Mouse (Mus musculus): ENCODE results near the gene Gm43064. TPM values are rescaled to one million over a fixed set of nuclear protein-coding genes. Genes with fewer than 3 reads are reported as not detected.
"Not testable (repeated sequence)": the region's sequence is repeated elsewhere in the genome, so short reads cannot be mapped to it uniquely, and the experiment has no call there.

Gene Gm43064
- total and polyA plus RNA-seq, 2 experiments from 2014 or later, result 0.35 to 3.2 TPM

- Histone ChIP-seq H3K4me1 (ENCODE audit: insufficient read depth, low read length) (no peaks in the 10 kb centered on the region), H3K27ac (ENCODE audit: low read depth, low read length) (no peak overlapping the region), H3K36me3 (ENCODE audit: insufficient read depth, low read length) (no peaks in the 10 kb centered on the region), H3K4me2 (ENCODE audit: low read depth, low read length, poor library complexity, severe bottlenecking) (no peak overlapping the region), H3K27me3 (ENCODE audit: insufficient read depth, low read length) (no peaks in the 10 kb centered on the region), H3K9ac (replicated peaks; ENCODE audit: low read length, poor library complexity, severe bottlenecking) (no peak overlapping the region), H3K9me3 (ENCODE audit: low read length) (no peaks in the 10 kb centered on the region), H3K4me3 (ENCODE audit: low read depth, low read length) (no peak overlapping the region)
- no peak for ATAC-seq (ENCODE audit: low FRiP score)
- no peak for DNase-seq (ENCODE audit: low spot score)
- WGBS, result 82% methylated on average over 10 of the region's 10 CpGs
- no peak for TF ChIP-seq CTCF (IDR thresholded peaks at IDR 0.05)
These were observed 26.6 kb downstream of the Gm43064 start for GRCm38 (mm10) chr3:103835951-103836310.

- WGBS, result 97% methylated on average over 5 of the region's 5 CpGs
- Histone ChIP-seq H3K4me2 (ENCODE audit: low read depth, low read length, poor library complexity, severe bottlenecking) (no peak overlapping the region), H3K4me3 (ENCODE audit: low read depth, low read length) (no peak overlapping the region), H3K27ac (ENCODE audit: low read depth, low read length) (no peak overlapping the region), H3K4me1 (ENCODE audit: insufficient read depth, low read length) (no peaks in the 10 kb centered on the region), H3K9ac (replicated peaks; ENCODE audit: low read length, poor library complexity, severe bottlenecking) (no peak overlapping the region), H3K9me3 (ENCODE audit: low read length) (no peaks in the 10 kb centered on the region), H3K36me3 (ENCODE audit: insufficient read depth, low read length) (no peaks in the 10 kb centered on the region), H3K27me3 (ENCODE audit: insufficient read depth, low read length) (no peaks in the 10 kb centered on the region)
- no peak for TF ChIP-seq CTCF (IDR thresholded peaks at IDR 0.05)
- DNase-seq (ENCODE audit: low spot score) (no peak), ATAC-seq (ENCODE audit: low FRiP score) (no peak)
These were observed 27.1 kb downstream of the Gm43064 start for GRCm38 (mm10) chr3:103836453-103836852.

GRCm38 (mm10) chr3:103839711-103840110 lies 30.3 kb downstream of the Gm43064 start:
- Histone ChIP-seq H3K27me3 (ENCODE audit: insufficient read depth, low read length) (no peaks in the 10 kb centered on the region), H3K9ac (replicated peaks; ENCODE audit: low read length, poor library complexity, severe bottlenecking) (no peak overlapping the region), H3K27ac (ENCODE audit: low read depth, low read length) (no peak overlapping the region), H3K9me3 (ENCODE audit: low read length) (no peaks in the 10 kb centered on the region), H3K4me2 (ENCODE audit: low read depth, low read length, poor library complexity, severe bottlenecking) (no peak overlapping the region), H3K36me3 (ENCODE audit: insufficient read depth, low read length) (no peaks in the 10 kb centered on the region), H3K4me1 (ENCODE audit: insufficient read depth, low read length) (no peaks in the 10 kb centered on the region), H3K4me3 (ENCODE audit: low read depth, low read length) (no peak overlapping the region)
- no peak for TF ChIP-seq CTCF (IDR thresholded peaks at IDR 0.05)
- no peak for DNase-seq (ENCODE audit: low spot score)
- ATAC-seq (ENCODE audit: low FRiP score), result no peak
- 92% methylated on average over 6 of the region's 6 CpGs for WGBS

- H3K27ac ChIP-seq (ENCODE audit: low read depth, low read length); H3K4me2 ChIP-seq (ENCODE audit: low read depth, low read length, poor library complexity, severe bottlenecking); H3K9ac ChIP-seq (replicated peaks; ENCODE audit: low read length, poor library complexity, severe bottlenecking); H3K27me3 ChIP-seq (ENCODE audit: insufficient read depth, low read length); DNase-seq (ENCODE audit: low spot score); H3K9me3 ChIP-seq (ENCODE audit: low read length); H3K4me3 ChIP-seq (ENCODE audit: low read depth, low read length); H3K4me1 ChIP-seq (ENCODE audit: insufficient read depth, low read length); H3K36me3 ChIP-seq (ENCODE audit: insufficient read depth, low read length); ATAC-seq (ENCODE audit: low FRiP score): not testable (repeated sequence)
- WGBS, result 83% methylated on average over 3 of the region's 3 CpGs
These were observed 30.8 kb downstream of the Gm43064 start for GRCm38 (mm10) chr3:103840195-103840594.

- DNase-seq (ENCODE audit: low spot score); ATAC-seq (ENCODE audit: low FRiP score): not testable (repeated sequence)
- WGBS, result 94% methylated on average over 7 of the region's 7 CpGs
These were observed 31.6 kb downstream of the Gm43064 start for GRCm38 (mm10) chr3:103840946-103841345.

GRCm38 (mm10) chr3:103850644-103851363 lies 41.4 kb downstream of the Gm43064 start:
- 80% methylated on average over 9 of the region's 9 CpGs for WGBS
- DNase-seq (ENCODE audit: low spot score) (no peak), ATAC-seq (ENCODE audit: low FRiP score) (no peak)

More at GRCm38 (mm10) chr3:103840946-103841345, 31.6 kb downstream of the Gm43064 start:
- not testable (repeated sequence) for H3K27ac ChIP-seq (ENCODE audit: low read depth, low read length); H3K4me3 ChIP-seq (ENCODE audit: low read depth, low read length); H3K36me3 ChIP-seq (ENCODE audit: insufficient read depth, low read length); H3K27me3 ChIP-seq (ENCODE audit: insufficient read depth, low read length); H3K4me1 ChIP-seq (ENCODE audit: insufficient read depth, low read length); H3K9ac ChIP-seq (replicated peaks; ENCODE audit: low read length, poor library complexity, severe bottlenecking); H3K4me2 ChIP-seq (ENCODE audit: low read depth, low read length, poor library complexity, severe bottlenecking); H3K9me3 ChIP-seq (ENCODE audit: low read length)

More at GRCm38 (mm10) chr3:103850644-103851363, 41.4 kb downstream of the Gm43064 start:
- no peak overlapping the region for H3K4me3 ChIP-seq (ENCODE audit: low read depth, low read length)
- no peaks in the 10 kb centered on the region for H3K4me1 ChIP-seq (ENCODE audit: insufficient read depth, low read length)
- H3K36me3 ChIP-seq (ENCODE audit: insufficient read depth, low read length), result no peaks in the 10 kb centered on the region
- H3K27me3 ChIP-seq (ENCODE audit: insufficient read depth, low read length), result no peaks in the 10 kb centered on the region
- no peak overlapping the region for H3K9ac ChIP-seq (replicated peaks; ENCODE audit: low read length, poor library complexity, severe bottlenecking)
- no peaks in the 10 kb centered on the region for H3K9me3 ChIP-seq (ENCODE audit: low read length)
- H3K27ac ChIP-seq (ENCODE audit: low read depth, low read length), result no peak overlapping the region
- TF ChIP-seq CTCF (IDR thresholded peaks at IDR 0.05), result no peak
- no peak overlapping the region for H3K4me2 ChIP-seq (ENCODE audit: low read depth, low read length, poor library complexity, severe bottlenecking)

All from midbrain, postnatal 0 days (tissue).